Mouse (Mus musculus) cerebellum, adult 9-11 months (tissue): ENCODE measurements around the gene Tfdp2.
A peak's percentile ranks its signal among the peaks of the same experiment; 100 is the strongest.
"Not testable (repeated sequence)": the region's sequence is repeated elsewhere in the genome, so short reads cannot be mapped to it uniquely, and the experiment has no call there.

Experiments used
- DNase-seq: peaks from one replicate; pipeline ENCODE4 v3.0.0; 2022

The Tfdp2 gene

DNA sequence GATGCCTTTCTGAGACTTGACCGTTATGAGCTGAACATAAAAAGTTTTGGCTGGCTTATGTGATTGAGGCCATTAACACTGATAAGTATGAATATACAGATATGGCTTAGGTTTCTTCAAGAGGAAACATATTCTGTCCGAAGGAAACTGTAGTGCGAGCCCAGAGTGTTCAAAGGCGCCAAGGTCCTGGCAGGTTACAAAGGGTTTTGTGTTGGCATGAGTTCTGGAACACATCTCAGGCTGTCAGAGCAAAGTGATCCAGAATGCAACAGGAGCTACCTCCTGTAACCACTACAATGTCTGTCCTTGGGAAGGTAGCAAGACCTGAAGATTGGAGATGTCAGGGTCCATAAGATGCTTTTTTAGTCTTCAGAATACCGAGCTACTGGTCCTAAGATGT, 123.3 kb downstream of the Tfdp2 start:
- DNase-seq = no peak

DNA sequence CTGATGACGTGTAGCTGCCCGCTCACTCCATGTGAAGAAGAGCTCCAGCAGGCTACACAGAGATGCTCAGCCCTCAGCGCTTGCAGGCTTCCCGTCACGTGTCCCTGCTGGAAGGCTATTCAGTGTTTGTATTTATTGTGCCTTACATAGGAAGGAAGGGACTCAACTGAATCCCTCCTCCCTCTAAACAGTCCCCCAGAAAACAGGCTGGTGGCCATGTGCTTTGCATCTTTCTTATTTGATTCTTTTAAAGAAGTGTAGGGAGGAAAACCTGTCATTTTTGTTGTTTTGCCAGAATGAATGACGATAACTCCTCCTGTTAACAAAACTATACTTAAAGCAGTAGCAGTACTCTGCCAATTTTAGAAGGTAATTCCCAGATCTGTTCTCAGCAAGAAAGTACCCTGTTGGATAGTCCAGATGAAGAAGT, 124.5 kb downstream of the Tfdp2 start:
- DNase-seq = no peak

DNA sequence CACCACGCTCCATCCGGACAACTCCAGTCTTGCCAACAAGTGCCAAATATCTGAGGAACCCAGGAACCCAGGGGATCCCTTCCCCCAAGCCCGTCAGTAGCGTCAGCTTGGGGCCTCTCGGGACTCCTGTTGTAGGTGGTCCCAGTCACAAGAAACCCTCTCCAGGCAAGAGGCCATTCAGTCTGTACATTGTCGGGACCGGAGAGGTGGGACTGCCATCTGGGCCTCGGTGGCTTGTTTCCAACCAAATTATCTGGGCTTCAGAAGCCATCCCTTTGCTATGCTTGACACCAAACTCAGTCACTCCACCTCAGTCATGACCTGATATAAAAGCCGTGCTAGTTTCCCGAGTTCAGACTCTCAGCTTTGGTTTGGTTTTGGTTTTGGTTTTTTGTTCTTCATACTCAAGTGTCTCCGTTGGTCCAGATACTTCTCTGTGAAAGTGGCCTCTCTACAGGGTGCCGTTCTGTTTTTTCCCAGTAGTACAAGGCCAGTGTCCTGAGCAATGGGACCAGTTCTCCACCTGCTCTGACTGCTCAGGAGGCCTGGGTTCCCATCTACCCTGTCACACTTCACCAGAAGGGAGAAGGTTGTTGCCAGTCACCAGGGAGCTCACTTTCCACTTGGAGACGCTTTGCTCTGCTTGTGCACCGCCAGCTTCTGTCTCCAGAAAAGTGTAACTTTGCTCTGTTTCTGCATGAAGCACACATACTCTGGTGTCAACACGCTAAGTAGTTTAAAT, 126.5 kb downstream of the Tfdp2 start:
- peak; percentile 79 for DNase-seq

DNA sequence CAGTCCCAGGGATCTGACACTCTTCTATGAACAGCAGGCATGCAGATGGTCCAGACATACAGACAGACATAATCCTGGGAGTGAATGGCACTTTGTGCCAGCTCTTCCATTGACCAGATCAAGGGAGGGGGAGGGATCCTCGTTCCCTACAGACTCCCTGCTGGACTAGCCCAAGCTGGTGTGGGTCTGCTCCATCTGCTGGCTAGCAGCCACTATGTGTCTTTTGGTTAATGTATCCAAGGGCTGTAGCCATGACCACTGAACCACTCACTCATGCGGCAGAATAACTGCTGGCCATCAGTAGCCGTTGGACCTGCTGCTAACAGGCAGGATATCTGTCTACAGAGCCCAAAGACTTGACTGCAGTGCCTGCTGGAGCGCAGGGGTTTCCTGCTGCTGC, 128.4 kb downstream of the Tfdp2 start:
- DNase-seq = peak; percentile 63

DNA sequence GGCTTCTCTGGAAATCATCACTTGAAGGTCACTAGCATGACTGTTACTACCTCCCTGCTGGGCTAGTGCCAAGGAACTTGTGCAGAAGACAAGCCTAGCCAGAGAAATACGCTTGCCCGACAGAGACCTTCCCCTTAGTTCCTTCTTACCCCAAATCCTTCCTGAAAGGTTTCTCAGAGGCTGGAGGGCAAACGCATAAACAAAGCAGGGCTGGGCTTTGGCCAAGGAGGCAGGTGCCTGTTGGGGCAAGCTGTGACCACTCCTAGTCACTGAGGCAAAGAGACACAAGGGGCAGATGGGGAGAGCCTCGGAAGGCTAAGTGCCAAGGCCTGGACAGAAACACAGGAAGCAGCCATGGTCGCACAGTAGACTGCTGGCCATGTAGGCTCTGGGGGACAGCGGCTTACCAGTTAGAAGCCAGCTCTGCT, 130.4 kb downstream of the Tfdp2 start:
- peak; percentile 92 for DNase-seq

DNA sequence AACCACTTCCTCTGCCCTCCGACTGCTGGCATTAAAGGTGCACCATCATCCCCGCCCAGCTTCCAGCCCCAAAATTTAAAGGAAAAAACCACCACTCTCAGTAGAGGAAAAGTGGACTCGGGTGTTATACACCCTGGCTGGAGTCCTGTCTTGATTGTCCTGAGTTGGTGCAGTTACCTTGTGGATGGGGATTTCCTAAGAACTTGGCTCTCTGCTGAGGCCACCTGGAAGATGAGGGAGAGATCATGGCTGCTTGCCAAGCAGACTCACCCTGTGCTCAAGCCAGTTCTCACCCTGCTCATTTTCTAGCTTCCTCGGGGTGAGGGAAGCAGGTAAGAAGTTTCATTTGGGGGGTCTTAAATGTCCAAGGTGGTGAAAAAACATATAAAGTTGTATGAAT, 132.2 kb downstream of the Tfdp2 start:
- peak; percentile 69 for DNase-seq

DNA sequence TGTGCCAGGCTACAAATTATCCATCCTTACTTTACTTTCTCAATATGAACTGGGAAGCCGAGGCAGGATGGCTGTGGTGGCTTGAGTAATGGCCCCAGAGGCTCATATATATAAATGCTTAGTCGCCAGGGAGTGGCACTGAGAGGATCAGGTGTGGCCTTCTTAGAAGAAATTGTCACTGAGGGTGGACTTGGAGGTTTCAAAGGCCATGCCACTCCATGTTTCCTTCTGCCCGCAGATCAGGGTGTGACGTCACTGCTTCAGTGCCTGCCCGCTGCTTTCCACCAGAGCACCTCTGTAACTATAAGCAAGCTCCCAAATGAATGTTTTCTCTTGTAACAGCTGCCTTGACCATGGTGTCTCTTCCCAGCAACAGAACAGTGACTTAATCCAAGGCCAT, 135.1 kb downstream of the Tfdp2 start:
- no peak for DNase-seq

DNA sequence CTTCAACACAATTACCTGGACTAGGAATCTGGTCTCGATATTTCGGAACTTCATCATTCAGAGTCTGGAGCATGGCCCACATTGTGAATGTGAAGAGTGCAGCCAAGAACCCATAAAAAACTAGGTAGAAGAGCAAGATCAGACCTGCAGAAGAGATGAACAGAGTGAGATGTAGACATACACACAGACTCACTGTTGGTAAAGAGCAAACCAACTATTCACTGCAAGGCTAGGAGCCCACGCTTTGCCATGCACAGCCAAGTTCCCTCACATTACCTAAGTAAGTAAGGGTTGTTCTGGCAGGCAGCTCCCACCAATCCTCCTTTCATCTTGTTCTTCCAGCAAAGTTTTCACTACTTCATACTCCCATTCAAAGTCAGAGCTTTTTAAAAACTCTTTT, 149.7 kb downstream of the Tfdp2 start:
- no peak for DNase-seq

DNA sequence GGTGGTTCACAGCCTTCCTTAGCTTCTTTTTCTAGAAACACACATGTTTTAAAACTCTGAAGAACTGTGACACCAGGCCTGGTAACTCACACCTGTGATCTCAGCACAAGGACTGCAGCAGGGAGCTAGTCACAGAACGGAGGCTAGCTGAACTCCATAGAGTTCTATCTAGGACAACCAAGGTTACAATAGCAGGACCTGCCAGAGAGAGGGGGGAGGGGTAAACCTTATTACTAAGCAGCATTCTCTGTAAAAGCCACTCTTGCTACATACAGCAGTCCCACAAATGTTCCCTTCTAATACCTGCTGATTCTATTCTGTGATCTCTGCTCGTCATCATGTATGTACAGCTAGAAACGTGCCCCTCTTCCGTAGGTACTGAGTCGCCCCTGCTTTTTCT, 152.8 kb downstream of the Tfdp2 start:
- no peak for DNase-seq

DNA sequence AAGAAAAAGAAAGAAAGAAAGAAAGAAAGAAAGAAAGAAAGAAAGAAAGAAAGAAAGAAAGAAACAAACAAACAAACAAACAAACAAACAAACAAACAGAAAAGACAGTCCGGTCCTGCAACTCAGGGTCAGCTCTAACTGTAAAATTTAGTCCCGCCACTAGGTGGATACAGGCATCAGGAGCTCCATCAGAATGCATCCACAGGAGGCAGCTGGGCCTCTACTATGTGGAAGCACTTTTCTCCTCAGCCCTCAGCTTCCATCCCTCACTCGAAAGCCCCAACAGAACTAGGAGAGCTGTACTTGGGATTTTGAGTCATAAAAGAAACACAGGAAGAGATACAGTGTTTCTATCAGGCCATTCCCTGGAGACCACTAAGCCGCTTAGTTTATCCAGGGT, 153.9 kb downstream of the Tfdp2 start:
- peak; percentile 59 for DNase-seq

DNA sequence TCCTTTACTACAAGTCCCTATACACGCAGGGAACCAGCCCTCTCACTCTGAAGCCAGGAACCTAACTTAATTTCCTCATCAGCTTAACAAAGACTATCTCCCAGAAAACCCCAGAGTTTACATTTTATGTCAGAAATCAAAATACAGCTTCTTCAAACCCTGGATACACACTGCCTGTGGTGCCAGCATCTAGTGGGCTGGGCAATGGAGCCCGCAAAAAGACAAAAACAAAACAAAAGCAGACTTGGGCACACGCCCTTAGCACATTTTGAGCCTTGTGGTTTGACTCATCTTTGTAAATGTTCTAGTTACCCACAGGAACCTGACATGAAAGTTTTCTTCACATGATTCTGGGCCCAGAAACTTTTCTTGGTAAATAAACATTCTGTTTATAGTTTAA, 154.4 kb downstream of the Tfdp2 start:
- no peak for DNase-seq

DNA sequence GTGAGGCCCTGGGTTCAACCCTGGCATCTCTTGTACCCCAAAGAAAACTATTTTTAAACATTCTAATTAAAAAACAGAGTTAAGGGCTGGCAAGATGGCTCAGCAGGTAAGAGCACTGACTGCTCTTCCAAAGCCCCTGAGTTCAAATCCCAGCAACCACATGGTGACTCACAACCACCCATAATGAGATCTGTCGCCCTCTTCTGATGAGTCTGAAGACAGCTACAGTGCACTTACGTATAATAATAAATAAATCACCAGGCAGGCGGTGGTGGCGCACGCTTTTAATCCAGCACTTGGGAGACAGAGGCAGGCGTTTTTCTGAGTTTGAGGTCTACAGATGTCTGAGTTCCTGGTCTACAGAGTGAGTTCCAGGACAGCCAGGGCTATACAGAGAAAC, 155.7 kb downstream of the Tfdp2 start:
- not testable (repeated sequence) for DNase-seq

DNA sequence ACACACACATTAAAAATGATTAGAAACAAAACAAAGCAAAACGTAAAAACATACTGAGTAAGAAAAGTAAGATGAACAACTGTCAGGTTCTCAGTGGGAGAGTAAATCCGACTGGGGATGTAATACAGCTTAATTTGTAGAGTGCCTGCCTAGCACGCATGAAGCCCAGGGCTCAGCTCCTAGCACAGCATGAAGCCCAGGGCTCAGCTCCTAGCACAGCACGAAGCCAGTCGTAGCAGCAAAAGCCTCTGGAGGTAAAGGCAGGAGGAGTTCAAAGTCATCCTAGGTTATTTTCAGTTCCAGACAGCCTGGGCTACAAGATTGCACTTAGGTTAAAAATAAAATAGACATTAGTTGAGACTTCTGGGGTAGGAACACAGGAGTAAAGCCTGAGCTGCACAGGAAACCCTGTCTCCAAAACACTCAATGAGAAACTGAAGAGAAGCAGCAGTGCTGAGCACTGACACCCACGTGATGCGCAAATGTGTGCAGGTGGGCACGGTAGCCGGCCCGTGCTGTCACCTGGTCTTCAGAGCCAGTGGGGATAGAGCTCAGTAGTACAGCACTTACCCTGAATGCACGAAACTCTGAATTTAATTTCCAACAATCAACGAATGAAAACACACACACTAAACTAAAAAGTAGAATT, 157.2 kb downstream of the Tfdp2 start:
- DNase-seq = no peak

DNA sequence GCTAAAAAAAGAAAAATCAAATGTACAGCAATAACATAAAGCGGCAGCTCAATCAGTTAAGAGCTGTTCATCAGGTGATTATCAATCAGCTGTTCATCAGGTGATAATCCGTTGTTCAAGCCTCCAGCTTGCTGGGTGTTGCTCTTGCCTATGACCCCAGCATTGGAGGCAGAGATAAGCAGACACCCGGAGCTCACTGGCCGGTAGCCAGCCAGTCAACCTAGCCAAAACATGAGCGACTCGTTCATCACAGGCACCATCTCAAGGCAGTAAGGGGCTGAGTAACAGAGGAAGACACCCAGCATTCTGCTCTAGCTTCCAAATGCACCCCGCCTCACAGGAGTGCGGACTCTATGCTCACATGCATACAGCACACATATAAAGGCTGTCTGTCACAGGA, 157.7 kb downstream of the Tfdp2 start:
- peak; percentile 41 for DNase-seq

DNA sequence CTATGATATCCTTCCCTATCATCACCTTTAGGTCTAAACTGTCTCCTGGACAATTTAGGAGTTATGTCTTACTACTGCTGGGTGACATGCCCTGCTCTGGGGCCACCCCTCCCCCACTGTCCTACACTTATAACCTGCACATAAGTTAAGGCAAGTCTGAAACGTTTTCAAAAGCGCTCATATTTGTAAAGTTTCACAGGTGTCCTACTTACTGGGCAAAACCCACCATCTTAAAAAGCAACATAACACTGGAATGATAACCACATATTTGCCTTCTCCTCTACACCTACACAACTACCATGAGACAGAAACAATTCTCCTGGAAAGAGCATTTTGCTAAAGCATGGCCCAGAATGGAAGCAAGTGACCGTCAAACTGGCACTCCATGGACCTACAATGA, 164.0 kb downstream of the Tfdp2 start:
- DNase-seq = no peak

DNA sequence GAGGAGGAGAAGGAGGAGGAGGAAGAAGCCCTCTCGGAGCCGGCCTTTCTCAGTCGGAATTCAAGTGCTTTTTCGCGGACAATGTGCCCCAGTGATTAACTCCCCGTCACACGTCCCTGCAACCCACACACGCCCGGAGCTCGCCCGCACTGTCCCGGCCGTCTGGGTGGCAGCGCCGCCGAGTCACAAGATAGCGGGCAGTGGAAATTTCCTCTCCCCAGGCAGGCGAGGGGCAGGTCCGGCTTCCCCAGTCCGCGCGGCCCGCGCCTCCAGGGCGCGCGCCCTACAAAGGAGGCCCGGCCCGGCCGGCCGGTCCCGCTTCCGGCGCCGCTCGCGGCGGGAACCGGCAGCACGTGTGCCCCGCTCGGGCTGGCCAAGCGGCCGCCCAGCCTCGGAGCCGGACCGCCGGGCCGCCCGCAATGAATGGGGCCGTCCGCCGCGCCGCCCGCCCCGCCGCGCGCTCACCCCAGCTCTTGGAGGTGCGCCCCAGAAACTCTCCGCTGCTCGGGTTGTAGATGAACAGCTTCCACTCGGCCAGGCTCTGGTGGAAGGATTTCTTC, 167.6 kb downstream of the Tfdp2 start:
- peak; percentile 81 for DNase-seq

DNA sequence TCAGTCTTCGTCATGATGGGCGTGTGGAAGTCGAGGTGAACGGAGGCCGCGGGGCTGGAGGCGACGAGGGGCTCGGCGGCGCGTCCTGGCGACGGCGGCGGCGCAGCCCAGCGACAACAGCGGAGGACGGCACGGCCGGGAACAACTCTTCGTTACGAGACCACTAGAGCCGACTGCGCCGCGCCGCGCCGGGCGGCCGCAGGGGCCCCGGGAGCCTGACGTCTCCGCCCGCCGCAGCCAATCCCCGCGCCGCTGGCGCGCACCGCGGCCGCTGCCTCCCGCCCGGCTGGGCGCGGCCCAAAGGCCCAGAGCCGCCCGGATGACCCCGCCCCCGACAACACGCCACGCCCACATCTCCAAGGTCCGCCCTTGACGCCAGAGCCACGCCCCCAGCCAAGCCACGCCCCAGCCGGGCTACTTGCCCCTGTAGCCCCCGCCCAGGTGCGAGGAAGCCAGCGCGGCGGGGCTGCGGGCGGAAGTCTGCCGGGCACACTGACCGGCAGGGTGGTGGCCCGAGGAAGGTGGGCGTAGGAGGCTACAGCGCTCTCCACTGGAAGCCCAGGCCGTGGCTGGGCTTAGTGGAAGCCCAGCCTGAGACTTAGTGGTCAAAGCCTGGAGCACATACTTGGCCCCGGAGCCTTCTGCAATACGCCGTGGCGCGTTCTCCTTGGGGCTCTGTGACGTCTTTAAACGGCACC, 168.2 kb downstream of the Tfdp2 start, which contains the start of gene Atp1b3:
Gene Atp1b3, minus strand, starts transcription at position 302 of the 698 bp plus-strand sequence.
- DNase-seq = peak; percentile 97

DNA sequence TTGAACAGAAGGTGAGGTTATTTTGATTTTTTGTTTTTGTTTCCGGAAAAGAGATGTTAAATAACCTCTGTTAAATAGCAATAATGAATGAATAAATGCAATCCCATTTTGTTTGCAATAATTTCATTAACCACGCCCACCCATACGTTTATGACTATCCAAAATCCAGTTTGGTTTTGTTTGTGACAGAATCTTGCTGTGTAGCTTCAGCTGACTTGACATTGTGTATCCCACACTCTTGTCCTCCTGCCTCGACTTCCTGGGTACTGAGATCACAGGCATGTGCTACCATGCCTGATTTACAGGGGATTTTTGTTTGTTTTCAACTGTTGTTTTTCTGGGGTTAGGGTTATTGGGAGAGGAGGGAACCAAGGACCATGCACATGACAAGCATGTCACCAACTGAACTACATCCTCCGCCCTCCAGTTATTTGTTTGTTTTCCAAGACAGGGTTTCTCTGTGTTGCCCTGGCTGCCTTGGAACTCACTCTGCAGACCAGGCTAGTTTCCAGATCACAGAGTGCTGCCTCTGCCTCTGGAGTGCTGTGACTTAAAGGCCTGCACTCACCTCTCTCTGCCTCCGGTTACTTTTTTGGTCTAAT, 169.3 kb downstream of the Tfdp2 start:
- DNase-seq = peak; percentile 38

DNA sequence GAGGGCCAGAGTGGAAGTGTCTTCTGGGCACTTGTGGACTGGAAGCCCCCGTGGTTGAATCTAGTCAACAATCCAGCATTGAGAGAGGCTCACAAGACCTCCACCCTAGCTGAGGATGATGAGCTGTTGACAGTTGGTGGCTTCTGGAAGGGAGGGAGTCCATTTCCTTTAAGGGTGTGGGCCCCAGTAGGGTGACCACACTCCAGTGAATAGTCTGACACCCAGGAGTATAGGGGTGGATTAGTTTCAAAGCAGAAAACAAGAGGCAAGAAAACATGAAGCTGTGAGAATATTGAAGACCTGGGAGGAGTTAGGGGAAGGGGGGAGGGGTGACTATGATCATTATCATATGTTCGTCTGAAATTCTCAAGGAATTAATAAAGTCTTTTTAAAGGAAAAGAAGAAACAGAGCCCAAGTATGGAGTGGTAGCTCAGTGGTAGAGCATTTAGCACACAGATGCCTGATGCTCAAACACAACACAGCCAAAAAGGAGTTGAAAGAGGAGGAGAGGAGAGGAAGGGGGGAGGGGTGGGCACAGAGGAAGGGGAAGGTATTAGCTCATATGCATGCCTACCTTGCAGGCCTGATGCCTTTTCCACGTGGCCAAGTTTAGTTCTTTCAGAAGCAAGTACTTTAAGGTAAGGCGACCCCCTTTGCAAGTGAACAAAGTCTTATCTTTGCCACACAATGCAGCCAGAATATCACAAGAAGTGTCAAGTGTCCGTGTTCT, 173.7 kb downstream of the Tfdp2 start:
- DNase-seq = no peak

DNA sequence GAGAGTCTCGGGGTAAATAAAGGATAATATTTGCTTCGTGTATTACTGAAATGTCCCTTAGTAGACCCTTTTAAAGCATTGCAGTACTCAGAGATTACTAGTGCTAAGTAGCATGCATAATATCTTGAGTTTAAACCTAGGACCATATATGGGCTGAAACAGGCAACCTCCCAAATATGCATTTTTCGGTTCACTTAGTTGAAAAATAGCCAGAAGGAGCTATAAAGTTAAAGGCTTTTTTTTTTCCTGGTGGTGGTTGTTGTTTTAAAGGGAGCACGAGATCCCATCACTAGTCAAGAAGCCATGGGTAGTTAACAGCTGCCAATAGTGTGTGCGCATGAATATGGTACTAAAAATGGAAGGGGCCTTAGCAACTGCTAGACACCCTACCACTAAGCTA, 175.0 kb downstream of the Tfdp2 start:
- no peak for DNase-seq
